Mouse (Mus musculus): Measurements from ENCODE around the gene Rmnd5a. TPM values are rescaled to one million over a fixed set of nuclear protein-coding genes. Genes with fewer than 3 reads are reported as not detected.

Gene Rmnd5a
- total and polyA plus RNA-seq, 3 experiments: 22.6 to 497 (median 23.3) TPM

- Histone ChIP-seq H3K9me3 (replicated peaks; ENCODE audit: insufficient read depth, low read length) (no peaks in the 10 kb centered on the region), H3K4me1 (ENCODE audit: control insufficient read depth in 1 of 2, insufficient read depth in 2 of 2, low read length in 2 of 2) (peaks cover 8 to 31% of the 10 kb centered on the region in 2 experiments), H3K36me3 (ENCODE audit: control insufficient read depth in 1 of 2, insufficient read depth in 2 of 2, low read length in 2 of 2) (peaks cover 0 to 24% of the 10 kb centered on the region in 2 experiments; a peak in 2 of 4 replicates), H3K27ac (ENCODE audit: control insufficient read depth, low read depth, low read length) (no peak overlapping the region), H3K4me3 (ENCODE audit: control insufficient read depth in 1 of 2, insufficient read depth in 1 of 2, low read depth in 2 of 2, low read length in 2 of 2) (no peak overlapping the region), H3K9ac (ENCODE audit: control insufficient read depth, low read depth, low read length, poor library complexity, severe bottlenecking) (no peak overlapping the region), H3K27me3 (ENCODE audit: control insufficient read depth in 1 of 2, insufficient read depth in 2 of 2, low read length in 2 of 2) (no peaks in the 10 kb centered on the region), H3K79me2 (ENCODE audit: control insufficient read depth, insufficient read depth, low read length, poor library complexity) (no peaks in the 10 kb centered on the region)
- no peak for TF ChIP-seq USF2 (IDR thresholded peaks at IDR 0.05; ENCODE audit: borderline replicate concordance in 1 of 2, insufficient read depth in 1 of 2, low read depth in 1 of 2, low read length in 2 of 2)
- TF ChIP-seq USF1 (IDR thresholded peaks at IDR 0.05; ENCODE audit: low read depth, low read length): no peak
- no peak for TF ChIP-seq POLR2A (IDR thresholded peaks at IDR 0.05; ENCODE audit: control insufficient read depth in 1 of 2, insufficient read depth in 1 of 2, low read depth in 1 of 2, low read length in 2 of 2, poor library complexity in 1 of 2)
- TF ChIP-seq E2F4 (IDR thresholded peaks at IDR 0.05; ENCODE audit: borderline replicate concordance, low read depth, low read length): no peak
- no peak for TF ChIP-seq MYC (IDR thresholded peaks at IDR 0.05; ENCODE audit: low read depth, low read length)
- no peak for TF ChIP-seq UBTF (IDR thresholded peaks at IDR 0.05; ENCODE audit: borderline replicate concordance, insufficient read depth, low read depth, low read length)
- no peak for TF ChIP-seq SMC3 (IDR thresholded peaks at IDR 0.05; ENCODE audit: low read depth, low read length)
- DNase-seq (ENCODE audit: low read depth, low spot score): no peak
Measured at GRCm38 (mm10) chr6:71476783-71477182, 36.3 kb upstream of the Rmnd5a start.

DNA sequence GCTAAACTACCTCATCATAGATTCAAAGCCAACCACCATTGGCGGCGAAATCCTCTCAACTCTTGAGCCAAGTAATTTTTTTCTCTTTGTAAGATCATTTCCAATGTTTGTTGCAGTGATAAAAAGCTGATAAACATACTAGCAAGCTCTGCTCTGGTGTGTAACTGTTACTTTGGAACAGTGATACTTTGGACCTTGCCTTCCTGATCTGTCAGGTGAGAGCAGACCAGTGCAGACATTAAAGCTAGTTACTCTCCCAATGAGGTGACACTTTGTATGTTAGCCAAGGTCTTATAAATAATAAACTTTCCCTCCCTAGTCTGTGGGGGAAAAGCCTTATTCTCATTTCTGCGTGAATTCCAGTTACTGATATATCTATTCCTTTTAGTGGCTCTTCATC is 35.2 kb upstream of the Rmnd5a start:
- DNase-seq (ENCODE audit: low read depth, low spot score): no peak
- TF ChIP-seq ZC3H11A (IDR thresholded peaks at IDR 0.05; ENCODE audit: low read depth, low read length): no peak
- TF ChIP-seq NRF1 (IDR thresholded peaks at IDR 0.05; ENCODE audit: insufficient read depth, low read depth, low read length, poor library complexity, severe bottlenecking): no peak
- no peak for TF ChIP-seq TBP (IDR thresholded peaks at IDR 0.05; ENCODE audit: low read depth, low read length)
- no peak for TF ChIP-seq TCF12 (IDR thresholded peaks at IDR 0.05; ENCODE audit: low read depth, low read length)
- TF ChIP-seq ELF1 (IDR thresholded peaks at IDR 0.05; ENCODE audit: low read depth, low read length): no peak
- TF ChIP-seq MAFK (IDR thresholded peaks at IDR 0.05; ENCODE audit: borderline replicate concordance, low read depth, low read length): no peak
- TF ChIP-seq SMC3 (IDR thresholded peaks at IDR 0.05; ENCODE audit: low read depth, low read length): no peak
- no peak for TF ChIP-seq CTCF (IDR thresholded peaks at IDR 0.05 in 2 of 3, conservative IDR thresholded peaks at IDR 0.05 in 1 of 3; ENCODE audit: control insufficient read depth in 1 of 3, insufficient read depth in 1 of 3, low read depth in 2 of 3, low read length in 3 of 3, poor library complexity in 1 of 3, severe bottlenecking in 1 of 3)
- TF ChIP-seq MYB (IDR thresholded peaks at IDR 0.05; ENCODE audit: low read depth, low read length): no peak
- no peak for TF ChIP-seq ZNF384 (IDR thresholded peaks at IDR 0.05; ENCODE audit: low read depth, low read length)
- TF ChIP-seq POLR2AphosphoS5 (IDR thresholded peaks at IDR 0.05; ENCODE audit: borderline replicate concordance, low read depth, low read length): no peak
- no peak for TF ChIP-seq BHLHE40 (IDR thresholded peaks at IDR 0.05; ENCODE audit: borderline replicate concordance, low read depth, low read length)
- no peaks in the 10 kb centered on the region for H3K27me3 ChIP-seq (ENCODE audit: control insufficient read depth in 1 of 2, insufficient read depth in 2 of 2, low read length in 2 of 2)
- no peak overlapping the region for H3K4me3 ChIP-seq (ENCODE audit: control insufficient read depth in 1 of 2, insufficient read depth in 1 of 2, low read depth in 2 of 2, low read length in 2 of 2)
- H3K27ac ChIP-seq (ENCODE audit: control insufficient read depth, low read depth, low read length): no peak overlapping the region
- no peaks in the 10 kb centered on the region for H3K9me3 ChIP-seq (replicated peaks; ENCODE audit: insufficient read depth, low read length)
- H3K36me3 ChIP-seq (ENCODE audit: control insufficient read depth in 1 of 2, insufficient read depth in 2 of 2, low read length in 2 of 2): peaks cover 0 to 22% of the 10 kb centered on the region in 2 experiments; a peak in 2 of 4 replicates
- no peak overlapping the region for H3K9ac ChIP-seq (ENCODE audit: control insufficient read depth, low read depth, low read length, poor library complexity, severe bottlenecking)
- no peaks in the 10 kb centered on the region for H3K79me2 ChIP-seq (ENCODE audit: control insufficient read depth, insufficient read depth, low read length, poor library complexity)
- peaks cover 8 to 31% of the 10 kb centered on the region in 2 experiments for H3K4me1 ChIP-seq (ENCODE audit: control insufficient read depth in 1 of 2, insufficient read depth in 2 of 2, low read length in 2 of 2)
